Mouse (Mus musculus): Measurements from ENCODE around the gene Klrb1b. TPM values are rescaled to one million over a fixed set of nuclear protein-coding genes. Genes with fewer than 3 reads are reported as not detected.

Klrb1b gene
- total RNA-seq, 1 experiment, result not detected

- Histone ChIP-seq H3K9me3 (ENCODE audit: control insufficient read depth, insufficient read depth, low read depth, low read length) (no peaks in the 10 kb centered on the region), H3K4me1 (ENCODE audit: control insufficient read depth in 2 of 2, insufficient read depth in 2 of 2, low read length in 2 of 2, poor library complexity in 1 of 2) (peaks cover 0 to 4% of the 10 kb centered on the region in 2 experiments; a peak in 1 of 4 replicates), H3K36me3 (ENCODE audit: control insufficient read depth, insufficient read depth, low read length, poor library complexity, severe bottlenecking) (no peaks in the 10 kb centered on the region), H3K9ac (ENCODE audit: insufficient read depth, low read depth, low read length, poor library complexity, severe bottlenecking) (no peak overlapping the region), H3K27ac (ENCODE audit: insufficient read depth, low read depth, low read length, poor library complexity, severe bottlenecking) (no peak overlapping the region), H3K4me3 (ENCODE audit: insufficient read depth in 1 of 2, low read depth in 1 of 2, low read length in 2 of 2, poor library complexity in 1 of 2, severe bottlenecking in 1 of 2) (no peak overlapping the region)
- in situ Hi-C loops (cut with MboI; ENCODE audit: low sequenced_read_pairs in 2 of 2, unreplicated experiment in 2 of 2), result loop anchor here (10.0 kb wide), 2 partner anchors 389 to 509 kb away; no protein-coding TSS in a partner anchor
- DNase-seq (ENCODE audit: low read depth, low spot score), result no peak
- TF ChIP-seq ZC3H11A (IDR thresholded peaks at IDR 0.05; ENCODE audit: borderline replicate concordance, low read depth, low read length) (no peak), HCFC1 (IDR thresholded peaks at IDR 0.05; ENCODE audit: borderline replicate concordance, insufficient read depth, low read length) (no peak), CHD2 (IDR thresholded peaks at IDR 0.05; ENCODE audit: low read depth, low read length) (no peak), ZNF384 (IDR thresholded peaks at IDR 0.05; ENCODE audit: low read depth, low read length) (no peak), MAFK (IDR thresholded peaks at IDR 0.05; ENCODE audit: insufficient read depth, low read depth, low read length) (no peak)
These were observed 30.1 kb upstream of the Klrb1b start for GRCm38 (mm10) chr6:128856250-128856649.

- H3K27ac ChIP-seq (ENCODE audit: insufficient read depth, low read depth, low read length, poor library complexity, severe bottlenecking), result no peak overlapping the region
- H3K9ac ChIP-seq (ENCODE audit: insufficient read depth, low read depth, low read length, poor library complexity, severe bottlenecking), result no peak overlapping the region
- no peak for TF ChIP-seq ZNF384 (IDR thresholded peaks at IDR 0.05; ENCODE audit: low read depth, low read length)
- no peak for TF ChIP-seq HCFC1 (IDR thresholded peaks at IDR 0.05; ENCODE audit: borderline replicate concordance, insufficient read depth, low read length)
- TF ChIP-seq ZC3H11A (IDR thresholded peaks at IDR 0.05; ENCODE audit: borderline replicate concordance, low read depth, low read length), result no peak
- no peak for TF ChIP-seq CHD2 (IDR thresholded peaks at IDR 0.05; ENCODE audit: low read depth, low read length)
- TF ChIP-seq MAFK (IDR thresholded peaks at IDR 0.05; ENCODE audit: insufficient read depth, low read depth, low read length), result no peak
- H3K4me3 ChIP-seq (ENCODE audit: insufficient read depth in 1 of 2, low read depth in 1 of 2, low read length in 2 of 2, poor library complexity in 1 of 2, severe bottlenecking in 1 of 2), result no peak overlapping the region
- no peaks in the 10 kb centered on the region for H3K9me3 ChIP-seq (ENCODE audit: control insufficient read depth, insufficient read depth, low read depth, low read length)
- DNase-seq (ENCODE audit: low read depth, low spot score), result no peak
- no peaks in the 10 kb centered on the region for H3K36me3 ChIP-seq (ENCODE audit: control insufficient read depth, insufficient read depth, low read length, poor library complexity, severe bottlenecking)
- H3K4me1 ChIP-seq (ENCODE audit: control insufficient read depth in 2 of 2, insufficient read depth in 2 of 2, low read length in 2 of 2, poor library complexity in 1 of 2), result peaks cover 0 to 4% of the 10 kb centered on the region in 2 experiments; a peak in 1 of 4 replicates
- in situ Hi-C loops (cut with MboI; ENCODE audit: low sequenced_read_pairs in 2 of 2, unreplicated experiment in 2 of 2), result loop anchor here (10.0 kb wide), 2 partner anchors 389 to 509 kb away; no protein-coding TSS in a partner anchor
These were observed 29.3 kb upstream of the Klrb1b start for GRCm38 (mm10) chr6:128855477-128855876.

- TF ChIP-seq ZC3H11A (IDR thresholded peaks at IDR 0.05; ENCODE audit: borderline replicate concordance, low read depth, low read length) (no peak), HCFC1 (IDR thresholded peaks at IDR 0.05; ENCODE audit: borderline replicate concordance, insufficient read depth, low read length) (no peak), ZNF384 (IDR thresholded peaks at IDR 0.05; ENCODE audit: low read depth, low read length) (no peak)
- H3K4me3 ChIP-seq (ENCODE audit: insufficient read depth in 1 of 2, low read depth in 1 of 2, low read length in 2 of 2, poor library complexity in 1 of 2, severe bottlenecking in 1 of 2), result no peak overlapping the region
- in situ Hi-C loops (cut with MboI; ENCODE audit: low sequenced_read_pairs in 2 of 2, unreplicated experiment in 2 of 2), result loop anchor here (5.0 to 10.0 kb wide), 3 partner anchors 390 to 510 kb away; no protein-coding TSS in a partner anchor
- H3K36me3 ChIP-seq (ENCODE audit: control insufficient read depth, insufficient read depth, low read length, poor library complexity, severe bottlenecking), result no peaks in the 10 kb centered on the region
- peaks cover 0 to 4% of the 10 kb centered on the region in 2 experiments; a peak in 1 of 4 replicates for H3K4me1 ChIP-seq (ENCODE audit: control insufficient read depth in 2 of 2, insufficient read depth in 2 of 2, low read length in 2 of 2, poor library complexity in 1 of 2)
- H3K9ac ChIP-seq (ENCODE audit: insufficient read depth, low read depth, low read length, poor library complexity, severe bottlenecking), result no peak overlapping the region
- H3K27ac ChIP-seq (ENCODE audit: insufficient read depth, low read depth, low read length, poor library complexity, severe bottlenecking), result no peak overlapping the region
- no peak for DNase-seq (ENCODE audit: low read depth, low spot score)
- no peaks in the 10 kb centered on the region for H3K9me3 ChIP-seq (ENCODE audit: control insufficient read depth, insufficient read depth, low read depth, low read length)
These were observed 28.8 kb upstream of the Klrb1b start for GRCm38 (mm10) chr6:128854895-128855294.

- in situ Hi-C loops (cut with MboI; ENCODE audit: low sequenced_read_pairs in 2 of 2, unreplicated experiment in 2 of 2), result loop anchor here (5.0 to 10.0 kb wide), 3 partner anchors 391 to 511 kb away; no protein-coding TSS in a partner anchor
- no peak overlapping the region for H3K27ac ChIP-seq (ENCODE audit: insufficient read depth, low read depth, low read length, poor library complexity, severe bottlenecking)
- DNase-seq (ENCODE audit: low read depth, low spot score), result peak; percentile 69
- H3K9me3 ChIP-seq (ENCODE audit: control insufficient read depth, insufficient read depth, low read depth, low read length), result no peaks in the 10 kb centered on the region
- peaks cover 0 to 4% of the 10 kb centered on the region in 2 experiments; a peak in 1 of 4 replicates for H3K4me1 ChIP-seq (ENCODE audit: control insufficient read depth in 2 of 2, insufficient read depth in 2 of 2, low read length in 2 of 2, poor library complexity in 1 of 2)
- peak; percentile 90; the same call in 1 of the 2 replicates for TF ChIP-seq ZC3H11A (IDR thresholded peaks at IDR 0.05; ENCODE audit: borderline replicate concordance, low read depth, low read length)
- TF ChIP-seq ZNF384 (IDR thresholded peaks at IDR 0.05; ENCODE audit: low read depth, low read length), result no peak
- H3K4me3 ChIP-seq (ENCODE audit: insufficient read depth in 1 of 2, low read depth in 1 of 2, low read length in 2 of 2, poor library complexity in 1 of 2, severe bottlenecking in 1 of 2), result no peak overlapping the region
- H3K9ac ChIP-seq (ENCODE audit: insufficient read depth, low read depth, low read length, poor library complexity, severe bottlenecking), result no peak overlapping the region
- no peaks in the 10 kb centered on the region for H3K36me3 ChIP-seq (ENCODE audit: control insufficient read depth, insufficient read depth, low read length, poor library complexity, severe bottlenecking)
These were observed 28.1 kb upstream of the Klrb1b start for GRCm38 (mm10) chr6:128854024-128854820.

Measured in ES-E14 (cell line).